Mouse (Mus musculus) kidney, postnatal 0 days (tissue): ENCODE measurements at regions not wholly inside any gene's neighbourhood (a gene's known extent, or its start where the extent isn't known, plus 50 kb on each side); places are given as distances from the start of the nearest gene placed in this dataset.
A peak's percentile ranks its signal among the peaks of the same experiment; 100 is the strongest.

ENCODE experiments used
- ATAC-seq: fragments of 200-750 bp; cut with Nextera tagmentation; replicated peaks from 2 replicates; pipeline ENCODE4 v1.8.0; 2017; ENCODE audit warnings: low read depth, moderate number of reproducible peaks, moderate TSS enrichment, moderate library complexity; ENCODE audit not compliant: low FRiP score
- DNase-seq: peaks from one replicate; pipeline ENCODE4 v3.0.0-alpha.2; 2016; ENCODE audit warnings: low spot score
- H3K27ac ChIP-seq: fragments of 300-500 bp; sonication (generic); 2 replicates; pipeline ENCODE4 v1.5.1; 2014; ENCODE audit warnings: mild to moderate bottlenecking
- H3K27me3 ChIP-seq: fragments of 300-500 bp; sonication (generic); 2 replicates; pipeline ENCODE4 v1.6.1; 2014; ENCODE audit warnings: low read length, mixed read lengths; ENCODE audit not compliant: insufficient read depth
- H3K36me3 ChIP-seq: fragments of 300-500 bp; sonication (generic); 2 replicates; pipeline ENCODE4 v1.6.1; 2014; ENCODE audit warnings: low read length, mixed read lengths; ENCODE audit not compliant: insufficient read depth
- H3K4me1 ChIP-seq: fragments of 300-500 bp; sonication (generic); replicated peaks from 2 replicates; pipeline ENCODE4 v1.6.1; 2014; ENCODE audit warnings: antibody characterized with exemption, low read length, mixed read lengths; ENCODE audit not compliant: insufficient read depth
- H3K4me2 ChIP-seq: fragments of 300-500 bp; sonication (generic); 2 replicates; pipeline ENCODE4 v1.6.1; 2014; ENCODE audit warnings: mild to moderate bottlenecking, low read length, moderate library complexity, mixed read lengths
- H3K4me3 ChIP-seq: fragments of 300-500 bp; sonication (generic); replicated peaks from 2 replicates; pipeline ENCODE4 v1.5.1; 2014; ENCODE audit warnings: low read depth, low read length
- H3K9ac ChIP-seq: fragments of 300-500 bp; sonication (generic); 2 replicates; pipeline ENCODE4 v1.6.1; 2014; ENCODE audit warnings: low read depth, low read length
- H3K9me3 ChIP-seq: fragments of 300-500 bp; sonication (generic); replicated peaks from 2 replicates; pipeline ENCODE4 v1.6.1; 2016; ENCODE audit warnings: low read length, inconsistent platforms, mixed read lengths
- CTCF ChIP-seq: IDR thresholded peaks from 2 replicates; pipeline ENCODE4 v1.5.1; 2016; ENCODE audit warnings: antibody characterized with exemption, low read depth, mild to moderate bottlenecking, moderate library complexity
- whole genome bisulfite sequencing: fragments of 180-500 bp; shearing (Covaris S2); extraction: QIAGEN DNeasy Blood & Tissue Kit; methylation state at CpG from one replicate; pipeline ENCODE4 v1.1.7; 2014; 5-methylcytosine and 5-hydroxymethylcytosine counted together

- Histone ChIP-seq H3K4me2 (no peak overlapping the region), H3K4me1 (no peaks in the 10 kb centered on the region), H3K27ac (no peak overlapping the region), H3K27me3 (no peaks in the 10 kb centered on the region), H3K9ac (no peak overlapping the region), H3K4me3 (no peak overlapping the region), H3K9me3 (no peaks in the 10 kb centered on the region), H3K36me3 (no peaks in the 10 kb centered on the region)
- ATAC-seq (no peak), DNase-seq (no peak)
- TF ChIP-seq CTCF, result no peak
- 92% methylated on average over 2 of the region's 2 CpGs for WGBS
These were observed 356.6 kb downstream of the Smarca1 start for GRCm38 (mm10) chrX:47536130-47536529.

GRCm38 (mm10) chrX:47495056-47495455 is 397.7 kb downstream of the Smarca1 start:
- Histone ChIP-seq H3K4me2 (no peak overlapping the region), H3K27ac (no peak overlapping the region), H3K4me3 (no peak overlapping the region), H3K9ac (no peak overlapping the region), H3K36me3 (no peaks in the 10 kb centered on the region), H3K9me3 (no peaks in the 10 kb centered on the region), H3K27me3 (no peaks in the 10 kb centered on the region), H3K4me1 (no peaks in the 10 kb centered on the region)
- ATAC-seq (no peak), DNase-seq (no peak)
- TF ChIP-seq CTCF, result no peak
- 49% methylated on average over 2 of the region's 2 CpGs for WGBS

- H3K27ac ChIP-seq, result no peak overlapping the region
- no peaks in the 10 kb centered on the region for H3K27me3 ChIP-seq
- 45% methylated on average over 3 of the region's 3 CpGs for WGBS
- no peak overlapping the region for H3K4me3 ChIP-seq
- TF ChIP-seq CTCF, result no peak
- H3K36me3 ChIP-seq, result no peaks in the 10 kb centered on the region
- no peaks in the 10 kb centered on the region for H3K9me3 ChIP-seq
- no peak overlapping the region for H3K9ac ChIP-seq
- no peaks in the 10 kb centered on the region for H3K4me1 ChIP-seq
- ATAC-seq, result no peak
- no peak overlapping the region for H3K4me2 ChIP-seq
- peak; percentile 16 for DNase-seq
These were observed 410.0 kb downstream of the Smarca1 start for GRCm38 (mm10) chrX:47482728-47483127.

GRCm38 (mm10) chrX:47478226-47478625 is 414.5 kb downstream of the Smarca1 start:
- H3K36me3 ChIP-seq, result no peaks in the 10 kb centered on the region

GRCm38 (mm10) chrX:47466721-47467499 is 425.9 kb downstream of the Smarca1 start:
- Histone ChIP-seq H3K9me3 (no peaks in the 10 kb centered on the region), H3K27me3 (no peaks in the 10 kb centered on the region), H3K27ac (no peak overlapping the region), H3K36me3 (no peaks in the 10 kb centered on the region), H3K4me3 (no peak overlapping the region), H3K9ac (no peak overlapping the region), H3K4me2 (no peak overlapping the region), H3K4me1 (no peaks in the 10 kb centered on the region)
- TF ChIP-seq CTCF, result no peak
- no peak for DNase-seq
- 63% methylated on average over 5 of the region's 5 CpGs for WGBS
- no peak for ATAC-seq

More at GRCm38 (mm10) chrX:47478226-47478625, 414.5 kb downstream of the Smarca1 start:
- no peak for DNase-seq
- Histone ChIP-seq H3K4me2 (no peak overlapping the region), H3K9ac (no peak overlapping the region), H3K4me1 (no peaks in the 10 kb centered on the region), H3K27ac (no peak overlapping the region), H3K9me3 (no peaks in the 10 kb centered on the region), H3K27me3 (no peaks in the 10 kb centered on the region), H3K4me3 (no peak overlapping the region)
- TF ChIP-seq CTCF, result no peak
- WGBS, result 60% methylated on average over 4 of the region's 4 CpGs
- ATAC-seq, result no peak

GRCm38 (mm10) chrX:47461660-47462490 is 430.9 kb downstream of the Smarca1 start:
- ATAC-seq (no peak), DNase-seq (no peak)
- Histone ChIP-seq H3K27ac (no peak overlapping the region), H3K4me2 (no peak overlapping the region), H3K9ac (no peak overlapping the region), H3K9me3 (no peaks in the 10 kb centered on the region), H3K4me3 (no peak overlapping the region), H3K4me1 (no peaks in the 10 kb centered on the region), H3K36me3 (no peaks in the 10 kb centered on the region), H3K27me3 (no peaks in the 10 kb centered on the region)
- WGBS, result 80% methylated on average over 9 of the region's 9 CpGs
- TF ChIP-seq CTCF, result no peak
